8 mouse cellular contexts compared by ENCODE assay signal in genomic region chr7:116307099-116307870, GRCm38 (mm10). TPM values are rescaled to one million over a fixed set of nuclear protein-coding genes. Genes with fewer than 3 reads are reported as not detected.
DNase-seq lines count a peak whose midpoint lies in the region; ATAC-seq and TF ChIP-seq lines count a peak whose summit lies in the region.

No protein-coding gene starts in this region.

- peak; percentile 61 for ATAC-seq in heart, embryonic 14.5 days (ENCODE audit: insufficient number of reproducible peaks, insufficient read depth, low FRiP score, low read depth)
- ATAC-seq in kidney, postnatal 0 days (replicated peaks; ENCODE audit: low FRiP score, low read depth) = peak; percentile 59
- peak; percentile 85 for ATAC-seq in lung, embryonic 14.5 days (ENCODE audit: insufficient read depth)

- WGBS in heart, embryonic 14.5 days = under 1% methylated on average over 63 of the region's 63 CpGs
- WGBS in kidney, postnatal 0 days = under 1% methylated on average over 60 of the region's 63 CpGs
- under 1% methylated on average over 63 of the region's 63 CpGs for WGBS in lung, embryonic 14.5 days

- H3K9ac ChIP-seq in heart, embryonic 14.5 days (ENCODE audit: low read length) = peak overlapping the region; percentile 76
- peak overlapping the region; percentile 77 for H3K9ac ChIP-seq in kidney, postnatal 0 days (ENCODE audit: low read depth, low read length)
- H3K9ac ChIP-seq in lung, embryonic 14.5 days = peak overlapping the region; percentile 52

- peak; percentile 24; the same call in 1 of the 2 replicates for TF ChIP-seq POLR2A in brain, embryonic 14.5 days (IDR thresholded peaks at IDR 0.05; ENCODE audit: borderline replicate concordance, extremely low read depth, insufficient read depth, insufficient read length, poor library complexity, severe bottlenecking)

- TF ChIP-seq CTCF in brain, embryonic 14.5 days (IDR thresholded peaks at IDR 0.05; ENCODE audit: borderline replicate concordance, extremely low read depth, insufficient read depth, insufficient read length) = no peak
- no peak for TF ChIP-seq CTCF in kidney, postnatal 0 days (IDR thresholded peaks at IDR 0.05; ENCODE audit: low read depth)
- no peak for TF ChIP-seq CTCF in lung, embryonic 14.5 days (IDR thresholded peaks at IDR 0.05; ENCODE audit: low read depth)

- peak overlapping the region; percentile 11 to 61; a peak in 2 of 4 replicates for H3K27ac ChIP-seq in heart, embryonic 14.5 days (replicated peaks in 1 of 2; ENCODE audit: control insufficient read depth in 1 of 2, insufficient read depth in 1 of 2, low read depth in 2 of 2, low read length in 2 of 2)
- peak overlapping the region; percentile 91 for H3K27ac ChIP-seq in kidney, postnatal 0 days
- peak overlapping the region; percentile 72 for H3K27ac ChIP-seq in lung, embryonic 14.5 days (ENCODE audit: low read depth)

- peak; percentile 67 for DNase-seq in MN1 (ENCODE audit: low spot score)
- peak; percentile 90 for DNase-seq in brain, embryonic 14.5 days (ENCODE audit: low read depth)
- DNase-seq in fibroblast of lung, adult 2 months (ENCODE audit: low read depth) = peak; percentile 73
- peak; percentile 65 for DNase-seq in kidney, postnatal 0 days (ENCODE audit: low spot score)
- DNase-seq in lung, embryonic 14.5 days = peak; percentile 85
- DNase-seq in ovary, postnatal 14 days (ENCODE audit: low spot score) = peak; percentile 56
- peak; percentile 85 for DNase-seq in yolk sac, embryonic 10.5 days (ENCODE audit: low spot score)

- H3K4me1 ChIP-seq in heart, embryonic 14.5 days (ENCODE audit: control insufficient read depth in 2 of 2, insufficient read depth in 2 of 2, low read length in 2 of 2) = peaks cover 14 to 19% of the 10 kb centered on the region in 2 experiments
- H3K4me1 ChIP-seq in kidney, postnatal 0 days (replicated peaks; ENCODE audit: insufficient read depth, low read length) = no peaks in the 10 kb centered on the region
- 0 out of 2 replicates have a peak, but pooled peaks cover 3% of the 10 kb centered on the region for H3K4me1 ChIP-seq in lung, embryonic 14.5 days (ENCODE audit: insufficient read depth)

- H3K27me3 ChIP-seq in heart, embryonic 14.5 days (ENCODE audit: control insufficient read depth, insufficient read depth, low read length) = 0 out of 2 replicates have a peak, but pooled peaks cover 3% of the 10 kb centered on the region
- H3K27me3 ChIP-seq in kidney, postnatal 0 days (ENCODE audit: insufficient read depth, low read length) = no peaks in the 10 kb centered on the region
- H3K27me3 ChIP-seq in lung, embryonic 14.5 days (ENCODE audit: insufficient read depth, low read length) = peaks cover 20% of the 10 kb centered on the region

- H3K36me3 ChIP-seq in heart, embryonic 14.5 days (ENCODE audit: control insufficient read depth, insufficient read depth, low read length) = no peaks in the 10 kb centered on the region
- no peaks in the 10 kb centered on the region for H3K36me3 ChIP-seq in kidney, postnatal 0 days (ENCODE audit: insufficient read depth, low read length)
- no peaks in the 10 kb centered on the region for H3K36me3 ChIP-seq in lung, embryonic 14.5 days (ENCODE audit: insufficient read depth)

- no peaks in the 10 kb centered on the region for H3K9me3 ChIP-seq in heart, embryonic 14.5 days (ENCODE audit: control insufficient read depth, low read length)
- H3K9me3 ChIP-seq in kidney, postnatal 0 days (replicated peaks; ENCODE audit: low read length) = no peaks in the 10 kb centered on the region
- no peaks in the 10 kb centered on the region for H3K9me3 ChIP-seq in lung, embryonic 14.5 days (ENCODE audit: low read depth, low read length)

- H3K4me3 ChIP-seq in heart, embryonic 14.5 days (ENCODE audit: control insufficient read depth in 1 of 2, insufficient read depth in 1 of 2, low read depth in 1 of 2, low read length in 2 of 2) = peak overlapping the region; percentile 83 to 84
- H3K4me3 ChIP-seq in kidney, postnatal 0 days (replicated peaks; ENCODE audit: low read depth, low read length) = peak overlapping the region; percentile 68
- H3K4me3 ChIP-seq in lung, embryonic 14.5 days (ENCODE audit: low read depth, low read length) = peak overlapping the region; percentile 71

- peak overlapping the region; percentile 97 for H3K4me2 ChIP-seq in heart, embryonic 14.5 days (ENCODE audit: low read length)
- H3K4me2 ChIP-seq in kidney, postnatal 0 days (ENCODE audit: low read length) = peak overlapping the region; percentile 97
- H3K4me2 ChIP-seq in lung, embryonic 14.5 days = peak overlapping the region; percentile 98

RNA-seq across cellular contexts. Expression of gene Plekha7, which starts 0.9 kb away (rescaled TPM):
- polyA plus RNA-seq in brain, embryonic 14.5 days (2012; rRNA removed) = 11.2 and 13.5 TPM in 2 replicates
- 26.1 and 28.0 TPM in 2 replicates for polyA plus RNA-seq in heart, embryonic 14.5 days (2014; fragmentation: Nextera tagmentation; extraction: Ambion mirVana)
- polyA plus RNA-seq in kidney, postnatal 0 days (2015; fragmentation: Nextera tagmentation; extraction: Ambion mirVana) = 11.8 and 12.1 TPM in 2 replicates
- 9.5 and 10.3 TPM in 2 replicates for polyA plus RNA-seq in lung, embryonic 14.5 days (2014; fragmentation: Nextera tagmentation; extraction: Ambion mirVana)

RNA-seq across cellular contexts. Expression of gene Rps13, which starts 26.7 kb away (rescaled TPM):
- 805 and 895 TPM in 2 replicates for polyA plus RNA-seq in brain, embryonic 14.5 days (2012; rRNA removed)
- polyA plus RNA-seq in heart, embryonic 14.5 days (2014; fragmentation: Nextera tagmentation; extraction: Ambion mirVana) = 624 and 675 TPM in 2 replicates
- 741 and 816 TPM in 2 replicates for polyA plus RNA-seq in kidney, postnatal 0 days (2015; fragmentation: Nextera tagmentation; extraction: Ambion mirVana)
- polyA plus RNA-seq in lung, embryonic 14.5 days (2014; fragmentation: Nextera tagmentation; extraction: Ambion mirVana) = 953 and 964 TPM in 2 replicates

Comparison
In these comparisons a context has a peak if more than half of its experiments do, and no peak if none do; other contexts are left out.
1. Peak in every context shown above with its lines: DNase-seq, ATAC-seq, H3K4me3 ChIP-seq and H3K27ac ChIP-seq.
2. H3K27ac ChIP-seq: peak in every context shown above with its lines; median percentile 91 in kidney, postnatal 0 days; 72 in lung, embryonic 14.5 days; 36 in heart, embryonic 14.5 days.